Mouse (Mus musculus): Measurements from ENCODE around the gene Otol1.
A peak's percentile ranks its signal among the peaks of the same experiment; 100 is the strongest.

Otol1 gene

GRCm38 (mm10) chr3:70007313-70007712 is at the start of gene Otol1:
TSS of gene Otol1 (plus strand) at chr3:70007613.
- DNase-seq (ENCODE audit: low spot score): no peak

DNA sequence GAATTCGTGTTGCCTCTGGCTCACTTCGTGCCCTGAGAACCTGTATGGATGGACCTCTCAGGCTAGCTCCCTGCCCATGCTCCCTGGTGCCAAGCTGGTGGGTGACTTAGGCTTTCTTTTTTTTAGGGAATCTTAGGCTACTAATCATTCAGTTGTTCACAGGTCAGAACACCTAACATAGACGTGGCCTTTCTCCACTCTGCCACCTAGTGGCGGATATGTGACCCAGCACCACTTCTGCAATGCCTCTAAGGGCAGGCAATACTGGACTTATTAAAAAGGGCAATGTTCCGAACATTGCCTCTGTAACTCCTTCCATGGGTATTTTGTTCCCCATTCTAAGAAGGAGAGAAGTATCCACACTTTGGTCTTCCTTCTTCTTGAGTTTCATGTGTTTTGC is 45.2 kb upstream of the Otol1 start:
- DNase-seq (ENCODE audit: low spot score): peak; percentile 31

DNA sequence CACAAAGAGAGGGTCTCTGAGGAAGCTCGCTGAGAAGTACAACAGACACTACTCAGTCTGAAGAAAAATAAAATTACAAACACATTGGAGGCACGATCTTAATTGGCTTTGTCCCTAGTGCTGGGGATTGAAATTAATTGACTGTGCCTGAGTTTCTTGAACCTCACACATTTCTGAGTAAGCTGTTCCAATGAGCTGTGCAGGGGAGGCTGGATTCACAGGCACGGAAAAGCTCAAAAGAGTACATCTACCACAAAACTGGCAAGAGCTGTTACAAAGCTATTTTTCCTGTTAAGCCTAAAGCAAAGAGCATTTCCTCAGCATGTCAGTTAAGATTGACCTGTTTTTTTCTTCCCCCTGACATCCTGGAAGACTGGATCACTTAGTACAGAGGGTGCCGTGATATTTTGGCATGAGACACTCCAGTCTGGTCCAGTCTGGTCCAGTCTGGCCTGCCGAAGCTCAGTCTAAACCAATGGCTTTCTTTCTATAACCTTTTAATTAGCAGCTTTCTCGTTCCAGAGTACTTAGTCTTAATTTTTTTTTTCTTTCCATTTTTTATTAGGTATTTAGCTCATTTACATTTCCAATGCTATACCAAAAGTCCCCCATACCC is 35.8 kb upstream of the Otol1 start:
- no peak for DNase-seq (ENCODE audit: low spot score)

GRCm38 (mm10) chr3:69978092-69978491 is 29.3 kb upstream of the Otol1 start:
- no peak for DNase-seq (ENCODE audit: low spot score)

- no peak for DNase-seq (ENCODE audit: low spot score)
These were observed 13.6 kb upstream of the Otol1 start for GRCm38 (mm10) chr3:69993806-69994205.

DNA sequence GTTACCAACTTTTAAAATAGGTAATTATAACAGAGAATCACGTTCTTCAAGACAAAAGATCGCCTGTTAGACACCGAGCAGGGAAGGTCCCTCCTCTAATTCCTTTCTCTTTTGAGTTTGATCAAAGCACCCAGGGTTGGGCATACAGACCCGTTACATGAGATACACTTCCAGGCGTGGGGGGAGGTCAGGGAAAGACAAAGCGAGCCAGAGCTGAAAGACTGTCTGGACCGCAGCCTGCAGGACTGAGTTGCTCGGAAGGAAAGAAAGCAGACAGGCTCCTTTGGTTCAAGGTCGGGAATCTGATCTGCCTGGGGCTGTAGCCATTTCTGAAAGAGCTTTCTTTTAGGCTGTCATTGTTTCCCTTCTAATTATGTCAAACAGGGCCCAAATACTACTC is 5.9 kb upstream of the Otol1 start:
- no peak for DNase-seq (ENCODE audit: low spot score)

DNA sequence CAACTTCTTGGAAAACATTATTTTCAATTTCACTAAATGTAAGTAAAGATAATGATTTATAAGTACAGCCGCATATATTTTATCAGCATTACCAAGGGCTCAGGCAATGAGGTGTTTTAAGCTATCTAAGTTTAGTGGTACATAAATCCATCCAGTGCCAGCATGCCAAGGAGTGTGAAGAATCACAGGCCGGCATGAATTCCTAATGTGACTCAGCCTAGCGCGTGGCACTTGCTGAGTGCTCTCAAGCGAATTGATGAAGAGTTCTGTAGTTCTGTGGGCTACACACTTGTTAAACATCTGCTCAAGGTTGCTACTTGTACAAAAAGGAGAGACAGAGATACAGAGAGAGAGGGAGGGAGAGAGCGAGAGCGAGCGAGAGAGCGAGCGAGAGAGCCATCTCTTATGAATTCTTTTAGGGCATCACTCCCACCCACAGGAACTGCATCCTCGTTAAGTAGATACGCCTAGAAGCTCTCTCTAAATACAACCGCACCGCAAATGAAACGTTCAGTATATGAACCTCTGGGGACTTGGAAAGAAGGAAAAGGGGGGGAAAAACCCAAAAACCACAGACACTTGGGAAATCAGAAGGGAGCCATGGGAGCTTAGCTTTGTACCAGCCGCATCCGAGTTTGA is 4.2 kb upstream of the Otol1 start:
- DNase-seq (ENCODE audit: low spot score): no peak

- no peak for DNase-seq (ENCODE audit: low spot score)
These were observed 3.5 kb upstream of the Otol1 start for GRCm38 (mm10) chr3:70003955-70004354.

DNA sequence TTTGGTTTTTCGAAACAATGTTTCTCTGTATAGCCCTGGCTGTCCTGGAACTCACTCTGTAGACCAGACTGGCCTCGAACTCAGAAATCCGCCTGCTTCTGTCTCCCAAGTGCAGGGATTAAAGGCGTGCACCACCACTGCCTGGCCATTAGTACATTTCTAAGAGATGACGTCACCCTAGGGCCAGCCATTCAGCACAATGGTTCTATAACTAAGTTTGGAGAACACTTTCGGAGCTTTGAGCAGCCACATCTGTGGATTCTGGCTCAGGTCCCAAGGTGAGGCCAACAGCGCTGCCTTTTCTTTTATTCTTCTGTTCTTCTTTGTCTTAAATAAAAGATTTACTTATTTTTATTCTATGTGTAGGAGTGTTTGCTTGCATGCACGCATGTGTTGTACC is 3.0 kb upstream of the Otol1 start:
- DNase-seq (ENCODE audit: low spot score): no peak

DNA sequence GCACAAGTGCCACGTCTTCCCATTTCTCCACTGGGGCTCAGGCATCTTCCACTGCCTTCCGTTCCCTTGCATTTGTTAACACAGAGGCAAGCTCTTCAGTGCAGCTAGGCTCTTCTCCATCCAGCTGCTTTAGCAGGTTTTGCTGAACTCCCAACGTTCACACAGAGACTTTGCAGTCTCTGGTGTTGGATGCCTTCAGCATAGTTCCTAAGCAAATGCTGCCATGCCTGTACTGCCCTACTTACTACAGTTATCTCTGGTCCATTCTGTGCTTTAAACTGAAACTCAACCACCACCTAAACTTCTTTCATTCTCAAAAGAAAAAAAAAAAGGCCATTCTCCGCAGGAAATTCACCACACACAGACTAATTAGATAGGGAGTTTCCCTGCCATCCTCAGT is 5.2 kb downstream of the Otol1 start:
- DNase-seq (ENCODE audit: low spot score): no peak

DNA sequence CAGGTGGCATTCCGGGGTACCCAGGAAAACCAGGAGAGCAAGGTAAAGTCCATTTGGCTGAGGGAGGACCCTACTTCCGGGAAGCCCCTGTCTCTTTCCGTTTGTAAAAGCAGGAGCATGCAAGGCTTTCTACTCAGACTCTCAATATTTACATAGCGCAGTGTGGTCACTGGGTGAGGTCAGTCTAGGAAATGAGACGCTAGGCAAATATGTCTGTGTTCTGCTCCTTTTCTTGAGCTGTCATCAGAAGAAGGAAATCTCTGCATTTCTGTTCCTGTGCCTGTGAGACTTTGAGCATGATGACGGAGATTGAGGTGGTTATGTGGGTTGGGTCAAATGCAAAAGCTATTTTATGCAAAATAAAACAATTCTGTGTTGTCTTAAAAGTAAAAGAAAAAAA is 19.2 kb downstream of the Otol1 start:
- no peak for DNase-seq (ENCODE audit: low spot score)

GRCm38 (mm10) chr3:70029260-70029659 is 21.8 kb downstream of the Otol1 start:
- no peak for DNase-seq (ENCODE audit: low spot score)

DNA sequence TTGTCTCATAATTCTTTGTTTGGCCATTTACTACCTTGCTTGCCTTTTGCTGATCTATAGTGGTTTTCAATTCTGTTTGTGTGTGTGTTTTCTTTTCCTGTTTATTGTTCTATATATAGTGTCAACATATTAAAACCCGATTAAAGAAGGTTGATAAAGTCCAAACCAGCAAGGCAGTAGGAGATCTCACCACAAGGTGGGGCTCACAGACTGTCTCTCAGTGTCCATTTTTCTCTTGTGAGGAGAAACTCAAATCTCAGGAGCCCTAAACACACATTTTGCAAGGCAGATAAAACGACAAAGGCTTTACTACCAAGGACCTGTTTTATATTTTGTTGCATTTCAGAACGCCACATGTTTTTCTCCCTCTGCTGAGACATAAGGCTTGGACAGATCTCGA is 28.2 kb downstream of the Otol1 start:
- no peak for DNase-seq (ENCODE audit: low spot score)

Data from urinary bladder, postnatal 14 days (tissue).